Mouse (Mus musculus) lung, postnatal 0 days (tissue): Measurements from ENCODE around the gene Fggy.

Source experiments
- CTCF ChIP-seq: IDR thresholded peaks from 2 replicates; pipeline ENCODE4 v1.5.1; 2016; ENCODE audit warnings: antibody characterized with exemption, mild to moderate bottlenecking
- EP300 ChIP-seq: IDR thresholded peaks from 2 replicates; pipeline ENCODE4 v1.6.1; 2016; ENCODE audit warnings: antibody characterized with exemption, mild to moderate bottlenecking, control low read depth

DNA sequence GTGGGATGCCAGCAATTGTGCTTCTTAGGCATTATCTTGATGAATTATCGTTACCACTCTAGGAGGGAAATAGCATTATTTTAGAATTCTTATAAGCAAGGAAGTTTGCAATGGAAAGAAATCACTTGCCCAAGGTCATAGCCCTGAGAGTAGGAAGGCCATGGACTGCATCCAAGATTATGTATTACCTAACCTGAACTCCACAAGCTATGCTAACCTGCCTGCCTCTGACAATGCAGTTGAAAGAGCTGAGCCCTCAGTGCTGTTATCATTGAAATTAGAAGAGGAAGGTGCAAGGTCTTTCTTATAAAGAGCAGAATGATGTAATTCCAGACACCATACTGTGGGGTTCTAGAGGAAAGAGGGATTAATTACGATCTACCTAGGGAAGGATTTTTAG, 173.8 kb downstream of the Fggy start:
- no peak for TF ChIP-seq CTCF
- no peak for TF ChIP-seq EP300
